Mouse (Mus musculus): ENCODE data around the gene Opcml.

Opcml gene

DNA sequence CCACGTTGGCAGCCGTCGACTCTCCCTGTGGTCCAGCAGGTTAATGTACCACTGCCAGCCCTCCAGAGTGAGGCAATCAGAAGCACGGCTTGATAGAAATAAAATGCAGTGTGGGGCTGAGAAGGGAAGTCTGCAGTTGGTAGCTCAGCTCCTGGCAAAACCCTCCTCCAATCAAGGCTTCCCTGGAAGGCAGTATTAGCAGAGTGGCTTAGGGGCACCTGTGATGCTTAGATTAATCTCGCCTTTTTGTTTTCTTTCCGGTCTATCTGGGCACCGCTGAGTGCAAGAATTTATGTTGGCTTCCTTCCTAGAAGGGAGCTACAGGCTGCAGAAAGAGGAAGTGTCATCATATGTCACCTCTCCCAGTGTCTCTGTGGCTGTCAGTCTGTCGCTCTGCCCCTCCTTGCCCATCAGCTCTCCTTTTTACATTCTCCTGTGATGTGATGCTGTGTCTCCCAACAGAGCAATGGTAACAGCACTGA is 778.5 kb downstream of the Opcml start:
- no peak for DNase-seq

DNA sequence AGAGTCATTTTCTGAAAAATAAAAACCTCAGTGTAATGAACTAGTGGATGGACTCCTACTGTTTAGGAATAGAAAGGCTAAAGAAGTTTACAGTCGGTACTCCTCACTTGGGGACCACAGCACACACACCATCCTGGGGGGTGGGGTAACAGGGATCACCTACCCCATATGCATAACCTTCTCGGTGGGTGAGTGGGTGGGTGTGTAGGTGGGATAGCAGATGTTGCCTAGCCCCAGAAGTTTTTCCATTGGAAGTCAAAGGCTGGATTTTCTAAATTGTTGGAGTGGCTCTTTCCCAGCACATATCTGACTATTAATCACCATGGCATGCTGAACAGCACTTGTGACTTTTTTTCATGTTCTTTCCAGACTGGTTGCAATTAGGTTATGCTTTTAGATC is 779.2 kb downstream of the Opcml start:
- no peak for DNase-seq

DNA sequence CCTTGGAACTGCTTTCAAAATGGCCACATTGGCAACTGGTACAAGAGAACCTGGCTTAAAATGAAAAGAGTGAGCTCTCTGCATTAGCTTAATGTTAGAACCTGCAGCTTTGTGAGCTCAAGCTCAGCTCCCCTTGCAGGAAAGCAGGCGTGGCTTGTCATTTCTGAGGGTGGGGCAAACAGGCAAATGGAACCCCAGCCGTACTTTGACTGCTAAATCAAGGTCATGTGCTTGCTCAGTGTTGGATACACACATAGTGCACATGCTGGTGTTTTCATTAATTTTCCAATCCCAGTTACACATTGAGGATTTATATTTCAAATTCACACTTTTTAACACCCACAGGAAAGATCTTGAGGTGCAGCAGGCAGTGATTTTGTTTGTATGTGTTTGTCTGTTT is 781.1 kb downstream of the Opcml start:
- DNase-seq = no peak

DNA sequence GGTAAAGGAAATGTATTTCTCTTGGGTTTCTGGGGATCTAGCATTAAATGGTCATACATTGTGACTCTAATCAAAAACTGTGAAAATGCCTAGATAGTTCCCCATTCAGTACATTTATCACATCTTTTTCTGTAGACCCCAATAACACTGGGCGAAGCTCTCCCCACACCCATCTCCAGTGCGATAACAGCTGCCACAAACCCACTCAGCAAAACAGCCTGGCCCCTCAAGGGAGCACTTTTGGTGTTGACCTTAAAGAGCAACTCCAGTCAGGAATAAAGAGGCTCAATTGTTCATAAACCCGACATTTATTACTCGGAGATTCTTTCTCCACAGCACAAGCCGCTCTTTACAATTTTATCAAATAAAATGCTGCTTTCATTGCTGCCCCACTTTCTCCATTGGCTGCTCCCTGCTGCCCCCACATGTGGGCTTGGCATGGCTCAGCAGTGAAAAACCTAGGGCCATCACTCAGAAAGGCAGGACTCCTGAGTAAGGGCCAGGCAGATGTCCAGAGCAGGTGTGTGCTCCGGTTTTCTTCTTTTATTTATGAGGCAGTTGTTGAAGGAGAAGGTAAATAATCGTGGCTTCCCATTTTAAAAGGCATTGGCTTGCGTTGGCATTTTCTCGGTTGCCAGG is 781.7 kb downstream of the Opcml start:
- no peak for DNase-seq

DNA sequence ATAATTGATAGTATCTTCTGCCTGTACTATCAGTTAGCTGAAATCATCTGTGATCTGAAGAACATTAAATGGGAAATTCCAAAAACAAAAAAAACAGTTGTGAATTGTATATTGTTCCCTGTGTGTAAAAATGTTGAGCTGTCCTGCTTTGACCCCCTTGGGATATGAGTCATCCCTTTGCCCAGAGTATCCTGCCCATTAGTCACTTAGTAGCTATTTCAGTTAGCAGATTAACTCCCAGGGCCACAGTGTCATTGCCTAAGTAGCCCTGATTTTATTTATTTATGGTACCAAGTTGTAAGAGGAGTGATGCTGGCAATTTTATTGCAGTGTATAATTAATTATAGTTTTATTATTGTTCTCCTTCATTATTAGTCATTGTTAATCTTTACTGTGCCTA is 788.2 kb downstream of the Opcml start:
- DNase-seq = no peak

DNA sequence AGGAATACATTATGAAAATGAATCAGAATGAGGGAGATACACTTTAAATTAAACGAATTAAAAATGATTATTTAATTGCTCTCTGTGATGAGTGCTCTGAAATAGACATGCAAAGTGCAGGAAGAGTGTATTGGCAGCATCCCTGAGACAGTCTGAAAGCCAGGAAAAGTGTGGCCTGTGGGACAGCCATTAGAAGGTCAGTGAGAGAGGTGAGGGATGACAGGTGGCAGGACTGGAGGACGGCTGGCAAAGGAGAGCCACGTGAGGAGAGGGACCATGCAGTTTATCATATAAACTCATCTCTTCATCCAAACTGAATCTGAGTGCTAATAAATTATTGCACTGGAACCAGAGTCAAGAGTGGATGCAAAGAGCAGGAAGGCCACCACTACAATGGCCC is 796.7 kb downstream of the Opcml start:
- DNase-seq = no peak

DNA sequence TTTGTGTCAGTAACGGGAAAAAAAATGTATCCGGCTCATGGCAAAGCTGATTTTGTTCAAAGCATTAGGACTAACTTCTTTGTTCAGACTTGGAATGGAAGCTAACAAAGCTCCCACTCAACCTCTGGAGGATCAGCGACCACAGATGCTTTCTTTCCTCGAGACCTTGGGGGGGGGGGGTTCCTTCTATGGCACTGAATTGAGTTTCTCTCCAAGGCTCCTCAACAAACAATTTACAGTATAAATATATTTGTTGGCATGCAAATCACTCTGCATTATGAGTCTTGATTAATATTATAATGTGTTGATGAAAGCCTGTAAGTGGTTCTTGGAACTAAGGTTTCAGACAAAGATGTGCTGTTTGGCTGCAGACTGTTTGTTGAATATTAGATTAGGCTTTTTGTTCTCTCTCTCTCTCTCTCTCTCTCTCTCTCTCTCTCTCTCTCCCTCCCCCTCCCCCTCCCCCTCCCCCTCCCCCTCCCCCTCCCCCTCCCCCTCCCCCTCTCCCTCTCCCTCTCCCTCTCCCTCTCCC is 797.3 kb downstream of the Opcml start:
- no peak for DNase-seq

DNA sequence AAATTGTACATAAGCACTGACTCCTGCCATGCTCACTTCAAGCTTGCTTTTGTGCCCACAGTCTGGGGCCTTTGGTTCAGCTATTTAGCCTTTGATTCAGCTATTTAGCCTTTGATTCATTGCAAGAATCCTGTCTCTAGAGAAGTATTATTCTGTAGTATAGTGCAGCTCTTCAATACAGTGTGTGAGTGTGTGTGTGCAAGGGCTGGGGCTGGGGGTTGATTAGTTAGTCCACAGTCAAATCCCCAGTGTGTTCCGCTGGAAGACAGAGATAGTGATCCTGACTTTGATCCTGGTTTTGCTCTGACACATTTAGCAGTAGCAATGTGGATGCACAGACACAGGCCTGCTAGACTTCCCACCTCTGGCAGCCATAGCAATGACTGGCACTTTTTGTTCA is 797.9 kb downstream of the Opcml start:
- DNase-seq = no peak

DNA sequence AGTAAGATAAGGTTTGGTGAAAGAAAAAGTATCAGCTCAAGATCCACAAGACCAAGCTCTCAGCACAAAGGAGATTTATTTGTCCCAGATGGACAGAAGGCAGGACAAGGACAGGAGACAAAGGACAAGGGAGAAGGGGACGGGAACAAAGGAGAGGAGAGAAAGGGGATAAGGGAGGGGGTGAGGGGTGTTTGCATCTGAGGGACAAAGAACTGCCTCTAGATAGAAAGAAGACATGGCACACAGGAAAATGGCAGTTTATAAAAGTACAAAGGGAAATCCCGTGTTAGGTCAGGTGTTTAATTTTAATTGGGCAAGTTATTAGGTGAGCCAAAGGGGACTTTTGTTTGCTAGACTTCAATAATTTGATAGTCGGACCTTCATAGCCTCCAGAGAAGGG is 801.6 kb downstream of the Opcml start:
- no peak for DNase-seq

DNA sequence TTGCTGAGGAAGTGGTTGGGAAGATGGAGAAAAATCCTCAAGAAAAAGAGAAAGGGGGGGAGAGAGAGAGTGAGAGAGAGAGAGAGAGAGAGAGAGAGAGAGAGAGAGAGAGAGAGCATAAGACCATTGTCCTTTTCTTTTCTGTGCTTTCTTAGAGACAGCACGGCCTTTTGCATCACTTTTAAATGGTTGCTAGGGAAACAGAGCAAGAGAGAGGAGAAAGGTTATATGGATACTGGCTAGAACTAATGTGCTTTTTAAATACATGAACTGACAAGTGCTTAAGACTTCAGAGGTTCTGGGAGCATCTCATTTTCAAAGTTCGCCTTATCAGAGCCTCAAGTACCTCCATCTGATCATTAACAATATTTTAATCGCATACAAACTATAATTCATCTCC is 804.5 kb downstream of the Opcml start:
- no peak for DNase-seq

DNA sequence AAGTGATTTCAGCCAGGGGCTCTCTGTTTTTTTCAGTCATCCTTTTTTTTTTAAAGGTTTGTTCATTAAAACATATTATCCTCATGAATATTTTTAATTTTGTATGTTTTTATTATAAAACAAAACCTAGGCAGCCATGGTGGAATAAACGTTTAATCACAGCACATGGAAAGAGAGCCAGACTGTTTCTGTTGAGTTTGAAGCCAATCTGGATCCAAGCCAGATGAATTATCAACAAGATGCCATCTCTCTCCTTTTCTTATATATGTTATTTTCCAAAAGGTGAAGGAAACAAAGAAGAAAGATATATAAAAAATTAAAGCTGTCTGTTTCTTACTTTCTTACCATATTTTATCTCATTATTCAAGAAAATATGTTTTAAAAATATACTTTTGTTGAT is 815.0 kb downstream of the Opcml start:
- DNase-seq = no peak

DNA sequence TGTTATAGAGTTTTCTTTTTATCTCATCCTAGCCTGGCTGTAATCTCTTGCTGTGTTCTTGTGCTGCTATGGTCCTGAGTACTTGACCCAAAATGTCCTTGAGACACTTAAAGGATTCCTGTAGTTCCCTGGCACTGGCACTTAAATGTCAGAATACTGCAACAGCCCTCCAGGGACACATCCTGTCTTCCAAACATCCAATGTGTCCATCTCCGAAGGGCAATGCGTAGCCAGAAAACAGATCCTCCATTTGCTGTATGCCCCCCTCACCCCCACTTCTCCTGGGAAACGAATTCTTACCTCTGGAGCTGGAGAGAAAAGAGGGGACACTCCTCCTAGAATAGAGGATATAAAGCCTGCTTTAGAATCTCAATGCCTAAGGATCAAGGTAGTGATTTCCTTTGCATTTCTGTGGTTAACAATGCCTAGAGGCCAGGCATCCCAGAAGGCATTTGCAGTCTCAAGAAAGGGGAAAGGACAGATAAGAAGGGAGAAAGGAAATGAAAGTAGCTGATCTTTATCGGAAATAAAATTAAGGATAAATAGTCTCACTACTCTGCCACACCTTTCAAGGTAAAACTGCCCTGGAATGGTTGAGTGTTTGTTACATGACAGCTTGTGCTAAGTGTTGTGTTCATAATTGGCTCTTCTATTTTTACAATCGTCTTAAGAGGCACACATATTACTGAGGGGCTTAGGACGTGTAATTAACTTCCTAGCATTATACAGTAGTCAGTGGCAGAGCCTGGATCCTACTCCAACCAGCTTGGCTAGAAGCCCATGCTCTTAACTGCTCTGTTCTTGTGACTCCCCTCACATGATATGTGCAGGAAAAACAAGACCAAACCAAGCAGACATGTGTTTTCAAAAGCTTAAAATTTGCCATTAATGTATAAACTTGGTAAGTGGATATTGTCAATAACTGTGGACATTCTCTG is 823.4 kb downstream of the Opcml start:
- DNase-seq = no peak

DNA sequence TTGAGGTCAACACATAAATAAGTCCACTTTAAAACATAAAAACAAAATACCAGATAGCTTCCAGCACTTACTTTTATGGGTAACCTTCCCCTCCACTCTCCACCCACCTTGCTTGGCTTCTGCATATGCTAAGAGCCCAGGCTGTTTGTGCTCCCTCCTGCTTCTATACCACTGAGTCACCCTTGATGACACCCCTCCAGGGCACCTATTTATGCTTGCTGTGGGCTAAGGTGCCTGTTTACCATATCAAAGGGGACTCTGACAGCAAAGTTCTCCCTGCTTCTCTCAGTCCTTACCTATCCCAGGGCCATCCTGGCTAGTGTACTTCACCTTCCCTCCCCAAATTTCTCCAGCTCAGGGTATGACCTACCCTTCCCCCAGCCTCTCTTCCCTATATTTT is 824.9 kb downstream of the Opcml start:
- no peak for DNase-seq

DNA sequence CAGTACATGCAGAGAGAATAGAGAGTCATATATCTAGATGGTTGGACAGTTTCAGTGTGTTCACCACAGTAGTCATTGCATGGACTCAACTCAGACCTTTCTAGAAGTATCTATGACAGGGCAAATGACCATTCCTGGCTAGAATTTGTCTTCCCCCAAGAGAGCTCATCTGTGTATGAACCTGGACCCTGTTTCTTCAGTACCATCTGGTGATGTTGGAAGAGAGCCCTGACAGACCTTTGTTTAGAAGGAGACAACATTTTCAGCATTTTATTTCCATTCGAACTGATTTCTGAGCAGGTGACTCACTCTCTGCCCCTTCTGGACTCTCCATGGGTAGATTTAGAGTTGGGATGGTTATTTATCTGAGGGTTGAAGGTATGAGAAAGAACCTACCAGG is 827.1 kb downstream of the Opcml start:
- DNase-seq = no peak

DNA sequence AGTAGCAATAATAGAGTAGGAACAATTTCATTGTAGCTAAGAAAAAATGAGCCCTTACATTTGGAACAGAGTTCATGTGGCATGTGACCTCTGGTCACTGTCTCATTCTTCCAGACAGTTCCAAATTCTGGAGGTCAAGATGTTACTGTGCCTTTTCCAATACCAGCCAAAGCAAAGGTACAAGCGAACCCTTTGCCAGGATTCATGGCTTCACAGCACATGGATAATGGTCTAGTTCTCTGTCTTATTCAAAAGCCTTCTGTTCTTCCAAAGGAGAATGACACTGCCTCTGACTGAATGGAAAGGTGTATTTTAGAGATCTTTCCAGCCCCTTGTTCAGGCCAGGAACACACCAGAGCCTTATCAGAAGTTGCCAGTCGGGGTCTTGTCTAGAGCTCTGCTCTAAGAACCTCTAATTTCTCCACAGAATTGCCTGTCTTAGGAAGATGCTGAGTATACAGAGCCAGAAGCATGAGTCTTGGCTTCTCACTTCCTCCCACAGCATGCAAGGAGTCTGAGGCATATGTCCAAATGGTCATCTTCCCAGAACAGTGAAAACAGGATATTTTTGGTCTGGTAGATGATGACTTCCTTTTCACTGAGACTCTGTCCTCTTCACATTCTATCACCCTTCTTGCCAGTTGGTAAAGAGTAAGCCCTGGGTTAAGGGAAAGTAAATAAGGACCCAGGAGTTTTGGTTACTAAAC is 827.8 kb downstream of the Opcml start:
- DNase-seq = no peak

DNA sequence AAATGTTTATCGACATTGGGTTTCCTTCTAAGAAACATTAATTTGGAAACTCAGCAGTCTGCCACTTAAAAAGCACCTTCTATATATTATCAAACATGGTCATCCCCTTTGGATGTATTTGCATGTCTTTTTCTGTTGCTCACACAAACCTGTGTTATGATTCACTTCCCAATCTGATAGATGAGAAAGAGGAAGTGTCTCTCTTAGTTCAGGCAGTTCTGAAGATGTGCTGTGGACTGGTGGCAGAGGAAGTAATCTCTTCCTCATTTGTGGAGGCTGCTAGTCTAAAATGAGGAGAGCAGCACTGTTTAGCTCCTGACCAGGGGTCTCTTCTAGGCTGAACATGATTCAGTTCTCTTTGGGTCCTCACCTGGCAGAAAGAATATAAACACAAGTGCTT is 831.4 kb downstream of the Opcml start:
- DNase-seq = no peak

DNA sequence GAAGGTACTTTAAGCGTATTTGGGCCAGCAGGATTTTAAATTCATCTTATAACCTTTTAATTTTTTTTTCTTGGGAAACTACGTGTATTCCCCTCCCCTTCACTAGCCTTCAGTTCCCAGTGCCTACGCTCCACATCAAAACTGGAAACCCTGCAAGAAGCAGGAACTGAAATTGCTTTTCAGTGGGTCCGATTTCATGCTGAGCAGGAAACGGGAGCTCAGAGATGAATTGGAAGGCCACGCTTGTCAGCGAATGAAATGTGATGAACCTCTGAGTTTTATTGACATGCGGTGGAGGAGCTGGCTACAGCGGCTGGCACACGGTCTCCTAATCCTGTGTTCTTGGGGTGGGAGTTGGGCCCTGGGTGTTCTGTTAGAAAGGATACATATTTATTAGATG is 834.3 kb downstream of the Opcml start:
- no peak for DNase-seq

DNA sequence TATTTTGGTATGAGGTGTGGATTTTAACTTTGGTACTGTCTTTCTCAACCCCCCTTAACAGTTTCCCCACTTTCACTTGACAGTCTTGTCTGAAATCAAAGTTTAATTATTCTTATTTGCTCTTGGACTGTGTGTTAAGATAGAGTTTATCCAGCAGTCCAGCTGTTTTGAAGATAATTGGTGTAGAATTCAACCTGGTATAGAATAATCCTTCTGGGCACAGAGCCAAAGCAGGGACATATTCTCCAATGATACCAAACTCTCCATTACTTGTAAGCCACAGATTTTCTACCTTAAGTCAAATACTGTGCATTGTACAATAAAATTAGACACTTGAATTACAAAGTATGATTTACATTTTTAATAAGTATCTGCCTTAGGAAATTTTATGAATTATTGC is 852.2 kb downstream of the Opcml start:
- no peak for DNase-seq

DNA sequence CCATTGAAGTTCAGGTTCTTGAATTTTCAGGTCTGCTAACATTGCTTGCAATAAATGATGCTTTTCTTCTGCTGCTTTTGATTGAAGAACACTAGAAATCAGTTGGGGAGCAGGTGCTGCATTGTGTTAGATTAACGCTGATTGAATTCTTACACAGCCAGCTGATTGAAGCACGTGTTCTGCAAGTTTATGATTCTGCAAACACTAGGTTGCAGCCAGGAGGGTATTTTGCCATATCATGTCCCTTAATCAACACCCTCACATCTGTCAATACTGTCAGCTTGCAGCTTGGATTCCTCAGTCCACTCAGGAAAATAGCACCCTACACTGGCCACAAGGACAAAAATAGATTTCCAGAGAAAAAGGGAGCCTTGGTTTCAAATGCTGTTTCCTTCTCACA is 853.5 kb downstream of the Opcml start:
- DNase-seq = no peak

DNA sequence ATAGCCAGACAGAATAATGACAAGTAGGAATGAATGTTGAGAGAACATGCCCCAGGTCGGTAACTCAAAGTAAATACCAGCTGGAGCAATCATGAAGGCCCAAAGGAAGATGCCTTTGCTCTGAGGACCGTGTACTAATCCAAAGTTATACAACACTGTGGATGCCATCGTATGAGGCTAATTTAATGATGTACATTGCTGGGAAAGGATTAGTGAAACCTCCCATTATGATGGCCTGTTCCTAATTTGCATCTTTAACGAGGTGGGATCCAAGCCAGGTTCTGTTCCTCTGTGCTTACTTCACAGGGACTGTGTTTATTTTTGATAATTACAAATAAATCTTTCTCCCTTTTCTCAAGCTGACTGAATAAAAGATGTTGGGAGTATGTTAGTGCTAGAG is 859.5 kb downstream of the Opcml start:
- DNase-seq = no peak

DNA sequence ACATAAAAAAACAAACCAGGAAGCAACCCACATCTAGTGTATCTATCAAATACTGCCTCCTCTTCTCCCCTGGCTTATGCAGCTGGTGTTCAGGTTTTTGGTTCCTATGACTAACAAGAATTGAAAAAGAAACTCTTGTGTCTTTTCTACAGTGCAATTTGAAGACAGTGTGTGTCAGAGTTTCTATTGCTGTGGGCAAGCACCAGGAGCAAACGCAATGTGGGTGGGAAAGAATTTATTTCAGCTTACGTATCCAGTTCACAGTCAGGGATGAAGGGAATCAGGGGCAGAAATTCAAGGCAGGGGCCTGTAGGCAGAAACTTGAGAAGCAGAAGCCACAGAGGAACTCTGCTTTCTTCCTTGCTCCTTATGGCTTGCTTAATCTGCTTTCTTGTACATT is 869.4 kb downstream of the Opcml start:
- no peak for DNase-seq

DNA sequence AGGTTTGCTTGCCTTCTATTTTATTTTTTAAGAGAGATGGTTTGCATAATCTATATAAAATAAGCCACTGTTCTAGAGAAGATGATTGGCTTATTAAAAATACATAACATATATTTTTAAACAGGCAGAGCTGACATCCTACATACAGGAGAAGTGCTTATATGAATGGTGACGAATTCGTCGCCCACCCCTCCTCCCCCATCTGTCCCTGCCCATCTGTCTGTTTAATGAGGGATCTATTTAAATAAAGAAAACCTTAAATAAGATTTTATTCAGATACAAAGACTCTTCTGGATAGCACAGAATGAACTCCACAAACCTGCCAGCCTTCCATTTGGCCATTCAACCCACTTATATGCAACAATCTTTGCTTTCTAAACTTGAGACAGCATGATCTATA is 872.3 kb downstream of the Opcml start:
- DNase-seq = no peak

DNA sequence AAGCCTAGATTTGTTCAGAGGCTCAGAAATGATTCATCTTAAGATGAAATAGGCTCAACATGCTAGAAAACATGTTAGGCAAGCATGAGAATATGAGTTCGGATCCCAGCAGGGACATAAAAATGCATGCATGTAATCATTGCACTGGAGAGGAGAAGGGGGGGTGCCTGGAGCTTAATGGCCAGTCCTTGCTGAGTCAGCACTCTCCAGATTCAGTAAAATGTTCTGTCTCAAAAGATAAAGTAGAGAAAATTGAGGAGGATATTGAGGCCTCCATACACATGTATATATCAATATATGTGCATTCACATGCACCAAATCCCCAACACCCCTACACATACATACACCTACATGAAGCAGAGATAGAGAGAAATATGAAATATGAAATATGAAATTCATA is 889.7 kb downstream of the Opcml start:
- no peak for DNase-seq
